Mouse (Mus musculus): ENCODE data around the gene Sox1. TPM values are rescaled to one million over a fixed set of nuclear protein-coding genes. Genes with fewer than 3 reads are reported as not detected.

Sox1 gene
- polyA plus RNA-seq, 2 experiments = not detected

DNA sequence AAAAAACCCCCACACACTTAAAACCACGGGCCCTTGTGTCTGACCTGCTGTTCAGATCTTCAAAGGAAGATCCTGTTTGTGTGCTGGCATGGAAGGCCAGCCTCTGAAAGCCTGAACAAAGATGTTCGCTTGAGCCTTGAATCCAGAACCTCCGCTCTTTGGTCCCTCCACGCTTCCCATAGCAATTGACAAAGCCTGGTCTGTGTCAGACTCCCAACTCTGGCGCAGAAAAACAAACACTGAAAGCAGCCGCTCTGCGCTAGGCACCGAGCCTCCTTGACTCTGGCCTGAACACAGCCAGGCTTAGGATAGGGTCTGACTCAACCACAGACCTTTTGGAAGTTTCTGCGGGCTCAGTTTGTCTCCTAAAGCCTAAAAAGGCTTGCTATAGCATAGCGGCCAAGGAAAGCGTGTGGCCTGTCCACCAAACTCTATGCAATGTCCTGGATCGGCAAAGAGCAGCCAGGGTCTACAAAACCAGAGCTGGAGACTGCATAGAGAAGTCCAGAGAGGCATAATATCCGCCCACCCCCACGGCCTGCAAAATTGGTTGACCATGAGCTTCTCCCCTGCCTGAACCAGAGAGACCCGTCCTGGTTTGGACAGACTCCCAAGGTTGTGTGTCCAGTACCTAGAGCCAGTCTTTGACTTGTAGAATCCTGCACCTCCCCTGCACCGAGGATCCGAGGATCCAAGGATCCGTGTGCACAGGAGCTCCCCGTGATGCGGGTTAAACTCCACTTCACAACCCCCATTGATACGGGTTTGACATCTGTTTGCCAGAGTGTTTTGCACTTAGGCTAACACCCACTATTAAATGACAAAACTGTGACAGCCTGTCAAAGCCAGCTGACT, 12.2 kb upstream of the Sox1 start:
- Histone ChIP-seq H3K36me3 (replicated peaks; ENCODE audit: control insufficient read depth, insufficient read depth, low read depth) (no peaks in the 10 kb centered on the region), H3K27me3 (ENCODE audit: control insufficient read depth, insufficient read depth, low read length) (peaks cover 73% of the 10 kb centered on the region), H3K9me3 (ENCODE audit: control insufficient read depth, low read length) (no peaks in the 10 kb centered on the region), H3K4me2 (ENCODE audit: low read depth) (no peak overlapping the region), H3K27ac (no peak overlapping the region), H3K4me1 (replicated peaks; ENCODE audit: control insufficient read depth in 2 of 2, insufficient read depth in 2 of 2, low read length in 1 of 2) (no peaks in the 10 kb centered on the region), H3K9ac (replicated peaks) (no peak overlapping the region), H3K4me3 (ENCODE audit: insufficient read depth in 1 of 2, low read depth in 2 of 2, low read length in 2 of 2) (no peak overlapping the region)
- WGBS (ENCODE audit: insufficient replicate concordance) = 3% methylated on average over 21 of the region's 21 CpGs
- ATAC-seq (ENCODE audit: insufficient read depth) (no peak), DNase-seq (ENCODE audit: low read depth in 3 of 3, low spot score in 3 of 3) (no peak)
- no peak for TF ChIP-seq CTCF (IDR thresholded peaks at IDR 0.05; ENCODE audit: low read depth)

DNA sequence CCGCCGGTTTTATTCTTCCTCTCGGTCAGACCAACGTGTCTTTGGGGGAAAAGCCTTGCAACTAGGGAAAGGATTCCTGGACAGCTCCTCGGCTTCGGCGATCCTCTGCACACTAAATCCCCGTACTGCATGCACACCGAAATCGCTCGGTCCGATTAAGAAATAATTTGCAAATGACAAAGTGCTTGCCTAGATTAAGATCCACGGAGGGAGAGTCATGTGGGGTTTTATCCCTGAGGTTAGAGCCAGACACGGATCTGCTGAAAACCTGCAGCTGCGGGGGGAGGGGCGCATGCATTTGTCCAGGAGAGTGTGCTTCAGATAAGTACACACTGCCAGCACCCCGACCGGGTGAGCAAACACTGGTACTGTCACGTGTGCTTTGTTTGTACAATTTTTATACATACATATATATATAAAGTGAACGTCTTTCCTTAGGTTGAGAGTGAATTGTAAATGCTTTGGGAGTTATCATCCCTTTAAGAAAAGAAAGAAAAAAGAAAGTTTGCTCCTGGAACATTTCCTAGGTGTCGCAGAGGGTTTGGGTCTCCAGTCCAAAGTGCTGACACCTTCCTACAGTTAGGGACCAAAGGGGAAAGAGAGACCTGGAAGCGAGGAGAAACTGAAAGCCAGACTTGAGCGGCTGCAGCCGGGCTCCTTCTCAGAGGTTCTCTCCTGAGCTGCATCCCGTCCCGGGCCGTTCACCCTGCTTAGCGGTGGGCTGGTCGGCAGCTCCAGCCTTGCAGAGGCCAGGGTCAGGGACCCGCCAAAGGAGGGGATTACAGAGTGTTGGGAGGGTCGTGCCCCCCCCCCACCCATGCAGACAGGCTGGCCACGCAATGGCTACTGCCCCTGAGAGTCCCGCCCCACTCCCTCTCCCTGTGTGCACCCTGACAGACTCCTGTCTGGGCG, 10.9 kb upstream of the Sox1 start:
- TF ChIP-seq EP300 (IDR thresholded peaks at IDR 0.05; ENCODE audit: low read depth) (no peak), CTCF (IDR thresholded peaks at IDR 0.05; ENCODE audit: low read depth) (no peak)
- ATAC-seq (ENCODE audit: insufficient read depth) (no peak), DNase-seq (ENCODE audit: low read depth in 3 of 3, low spot score in 3 of 3) (no peak)
- Histone ChIP-seq H3K36me3 (replicated peaks; ENCODE audit: control insufficient read depth, insufficient read depth, low read depth) (no peaks in the 10 kb centered on the region), H3K27me3 (ENCODE audit: control insufficient read depth, insufficient read depth, low read length) (peaks cover 86% of the 10 kb centered on the region), H3K9me3 (ENCODE audit: control insufficient read depth, low read length) (no peaks in the 10 kb centered on the region), H3K4me2 (ENCODE audit: low read depth) (peak overlapping the region; percentile 6; the same call in 1 of the 2 replicates), H3K4me3 (ENCODE audit: insufficient read depth in 1 of 2, low read depth in 2 of 2, low read length in 2 of 2) (0 out of 4 replicates have a peak overlapping the region, but pooled peaks of 1 of the 2 experiments have one; percentile 4), H3K9ac (replicated peaks) (no peak overlapping the region), H3K27ac (no peak overlapping the region), H3K4me1 (replicated peaks; ENCODE audit: control insufficient read depth in 2 of 2, insufficient read depth in 2 of 2, low read length in 1 of 2) (no peaks in the 10 kb centered on the region)
- WGBS (ENCODE audit: insufficient replicate concordance) = 1% methylated on average over 34 of the region's 34 CpGs

DNA sequence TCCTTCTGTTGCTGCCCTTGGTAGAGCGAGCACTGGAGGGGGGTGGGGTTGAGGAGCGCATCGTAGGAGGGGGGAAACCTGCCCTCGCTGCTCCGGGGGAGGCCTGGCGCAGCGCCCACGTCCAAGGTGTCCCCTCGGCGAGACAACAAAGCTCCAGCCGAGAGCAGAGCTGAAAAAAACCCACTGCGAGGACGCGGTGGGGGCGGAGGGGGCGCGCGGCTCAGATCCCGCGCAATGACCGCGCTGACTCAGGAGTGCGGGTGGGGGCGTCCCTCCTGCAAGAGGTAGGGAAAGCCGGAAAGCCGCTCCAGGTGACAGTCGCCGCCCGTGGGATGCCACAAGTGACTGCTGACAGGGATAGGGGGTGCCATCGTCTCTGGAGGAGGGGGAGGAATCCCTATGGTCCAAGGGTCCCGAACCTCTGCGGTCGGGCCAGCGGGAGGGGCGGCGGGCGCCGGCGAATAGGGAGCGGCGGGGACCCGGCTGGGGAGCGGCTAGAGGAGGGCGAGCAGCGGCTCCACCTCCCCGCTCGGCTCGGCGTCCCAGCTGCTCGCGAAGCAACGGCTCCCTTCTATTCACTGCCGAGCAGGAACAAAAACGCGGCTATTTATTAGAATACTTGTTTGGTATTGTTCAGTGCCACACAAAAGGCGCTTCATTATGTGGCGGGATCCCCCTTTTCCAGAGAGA, 10.0 kb upstream of the Sox1 start:
- Histone ChIP-seq H3K9ac (replicated peaks) (no peak overlapping the region), H3K9me3 (ENCODE audit: control insufficient read depth, low read length) (no peaks in the 10 kb centered on the region), H3K36me3 (replicated peaks; ENCODE audit: control insufficient read depth, insufficient read depth, low read depth) (no peaks in the 10 kb centered on the region), H3K4me1 (replicated peaks; ENCODE audit: control insufficient read depth in 2 of 2, insufficient read depth in 2 of 2, low read length in 1 of 2) (no peaks in the 10 kb centered on the region), H3K4me2 (ENCODE audit: low read depth) (peak overlapping the region; percentile 4; the same call in 1 of the 2 replicates), H3K4me3 (ENCODE audit: insufficient read depth in 1 of 2, low read depth in 2 of 2, low read length in 2 of 2) (no peak overlapping the region), H3K27ac (no peak overlapping the region), H3K27me3 (ENCODE audit: control insufficient read depth, insufficient read depth, low read length) (peaks cover 96% of the 10 kb centered on the region)
- DNase-seq (ENCODE audit: low read depth in 3 of 3, low spot score in 3 of 3) = no peak
- 3% methylated on average over 57 of the region's 57 CpGs for WGBS (ENCODE audit: insufficient replicate concordance)
- TF ChIP-seq CTCF (IDR thresholded peaks at IDR 0.05; ENCODE audit: low read depth) (no peak), EP300 (IDR thresholded peaks at IDR 0.05; ENCODE audit: low read depth) (no peak)
- ATAC-seq (ENCODE audit: insufficient read depth) = no peak

DNA sequence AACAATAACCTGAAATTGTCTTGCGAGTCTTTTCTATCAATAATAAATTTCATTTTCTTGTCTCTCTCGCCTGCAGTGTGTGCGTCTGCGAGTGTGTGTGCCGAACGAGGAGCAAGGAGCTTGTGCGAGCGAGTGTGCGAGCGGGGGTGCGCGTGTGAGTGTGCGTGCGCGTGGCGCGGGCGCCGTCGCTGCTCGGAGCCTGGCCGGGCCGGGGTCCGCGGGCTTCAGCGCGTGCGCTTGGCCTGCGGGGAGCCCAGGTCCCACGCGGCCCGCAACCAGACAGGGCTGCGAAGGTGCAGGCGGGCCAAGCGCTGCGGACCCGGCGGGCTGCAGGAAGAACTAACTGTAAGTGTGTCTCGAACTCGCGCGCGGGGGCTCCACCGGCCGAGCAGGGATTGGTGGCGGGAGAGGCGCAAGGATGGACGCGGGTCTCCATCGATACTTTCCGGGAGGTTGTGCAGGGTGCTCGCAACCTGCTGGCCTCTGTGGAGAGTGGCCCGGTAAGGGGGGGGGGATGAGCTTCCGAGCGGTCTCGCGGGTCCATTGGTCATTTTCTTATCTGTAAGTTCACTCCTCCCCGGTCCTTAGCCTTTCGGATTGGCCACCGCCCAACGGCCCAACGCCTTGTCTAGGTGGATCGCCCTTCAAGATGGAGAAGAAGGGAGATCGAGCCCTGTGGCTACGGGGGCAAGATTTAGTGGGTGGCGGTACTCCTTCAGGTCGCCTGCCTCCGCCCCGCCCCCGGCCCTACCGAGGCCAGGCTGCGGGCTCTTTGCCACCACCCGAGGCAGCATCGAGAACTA, 9.2 kb upstream of the Sox1 start:
- Histone ChIP-seq H3K4me2 (ENCODE audit: low read depth) (no peak overlapping the region), H3K9me3 (ENCODE audit: control insufficient read depth, low read length) (no peaks in the 10 kb centered on the region), H3K9ac (replicated peaks) (no peak overlapping the region), H3K27ac (no peak overlapping the region), H3K4me3 (ENCODE audit: insufficient read depth in 1 of 2, low read depth in 2 of 2, low read length in 2 of 2) (no peak overlapping the region), H3K4me1 (replicated peaks; ENCODE audit: control insufficient read depth in 2 of 2, insufficient read depth in 2 of 2, low read length in 1 of 2) (no peaks in the 10 kb centered on the region), H3K36me3 (replicated peaks; ENCODE audit: control insufficient read depth, insufficient read depth, low read depth) (no peaks in the 10 kb centered on the region), H3K27me3 (ENCODE audit: control insufficient read depth, insufficient read depth, low read length) (peaks cover 99% of the 10 kb centered on the region)
- DNase-seq (ENCODE audit: low read depth in 3 of 3, low spot score in 3 of 3) (no peak), ATAC-seq (ENCODE audit: insufficient read depth) (no peak)
- TF ChIP-seq EP300 (IDR thresholded peaks at IDR 0.05; ENCODE audit: low read depth) = no peak
- TF ChIP-seq CTCF (IDR thresholded peaks at IDR 0.05; ENCODE audit: low read depth) = no peak
- WGBS (ENCODE audit: insufficient replicate concordance) = 1% methylated on average over 72 of the region's 74 CpGs
